Mouse (Mus musculus) neural tube, embryonic 14.5 days (tissue): ENCODE results near the gene Rims1. TPM values are rescaled to one million over a fixed set of nuclear protein-coding genes. Genes with fewer than 3 reads are reported as not detected.

Experiments used
- ATAC-seq: fragments of 200-750 bp; cut with Nextera tagmentation; 2 replicates; pipeline ENCODE4 v1.8.0; 2017; ENCODE audit warnings: low read depth, mild to moderate bottlenecking, moderate TSS enrichment, moderate library complexity
- H3K27ac ChIP-seq: fragments of 300-500 bp; sonication (generic); 2 replicates; pipeline ENCODE4 v1.5.1; 2014; ENCODE audit warnings: low read depth, mild to moderate bottlenecking, control low read depth, low read length, moderate library complexity, mixed read lengths
- H3K27me3 ChIP-seq: fragments of 300-500 bp; sonication (generic); 2 replicates; pipeline ENCODE4 v1.6.1; 2014; ENCODE audit warnings: low read length; ENCODE audit not compliant: control insufficient read depth, insufficient read depth
- H3K36me3 ChIP-seq: fragments of 300-500 bp; sonication (generic); 2 replicates; pipeline ENCODE4 v1.6.1; 2014; ENCODE audit warnings: low read length, mixed read lengths; ENCODE audit not compliant: control insufficient read depth, insufficient read depth
- H3K4me1 ChIP-seq: fragments of 300-500 bp; sonication (generic); 2 replicates; pipeline ENCODE4 v1.6.1; 2014; ENCODE audit warnings: low read length; ENCODE audit not compliant: control insufficient read depth, insufficient read depth
- H3K4me2 ChIP-seq: fragments of 300-500 bp; sonication (generic); 2 replicates; pipeline ENCODE4 v1.6.1; 2014; ENCODE audit warnings: mild to moderate bottlenecking, low read depth, low read length, control low read depth
- H3K4me3 ChIP-seq: fragments of 300-500 bp; sonication (generic); 2 replicates; pipeline ENCODE4 v1.5.1; 2014; ENCODE audit warnings: low read depth, low read length, control low read depth, mixed read lengths
- H3K9ac ChIP-seq: fragments of 300-500 bp; sonication (generic); replicated peaks from 2 replicates; pipeline ENCODE4 v1.6.1; 2014; ENCODE audit warnings: low read depth, mild to moderate bottlenecking, control low read depth, low read length, mixed read lengths
- H3K9me3 ChIP-seq: fragments of 300-500 bp; sonication (generic); 2 replicates; pipeline ENCODE4 v1.6.1; 2016; ENCODE audit warnings: low read length; ENCODE audit not compliant: control insufficient read depth
- WGBS: fragments of 180-500 bp; shearing (Covaris S2); extraction: QIAGEN DNeasy Blood & Tissue Kit; methylation state at CpG from one replicate; pipeline ENCODE4 v1.1.7; 2014; 5-methylcytosine and 5-hydroxymethylcytosine counted together
- polyA plus RNA-seq: library from polyadenylated mRNA; unstranded; fragments of >200 nt; fragmentation: Nextera tagmentation; extraction: Ambion mirVana; gene quantifications from 2 replicates; pipeline ENCODE4 v1.2.1, GENCODE M21; 2014

Rims1 gene
- polyA plus RNA-seq, 1 experiment from 2014 or later: 28.4 TPM

- Histone ChIP-seq H3K36me3 (no peaks in the 10 kb centered on the region), H3K4me2 (no peak overlapping the region), H3K27me3 (no peaks in the 10 kb centered on the region), H3K27ac (no peak overlapping the region), H3K9ac (no peak overlapping the region), H3K4me3 (no peak overlapping the region), H3K9me3 (no peaks in the 10 kb centered on the region), H3K4me1 (no peaks in the 10 kb centered on the region)
- ATAC-seq: no peak
- 79% methylated on average over 7 of the region's 7 CpGs for WGBS
Measured at GRCm38 (mm10) chr1:22311471-22311870, 494.3 kb downstream of the Rims1 start.

DNA sequence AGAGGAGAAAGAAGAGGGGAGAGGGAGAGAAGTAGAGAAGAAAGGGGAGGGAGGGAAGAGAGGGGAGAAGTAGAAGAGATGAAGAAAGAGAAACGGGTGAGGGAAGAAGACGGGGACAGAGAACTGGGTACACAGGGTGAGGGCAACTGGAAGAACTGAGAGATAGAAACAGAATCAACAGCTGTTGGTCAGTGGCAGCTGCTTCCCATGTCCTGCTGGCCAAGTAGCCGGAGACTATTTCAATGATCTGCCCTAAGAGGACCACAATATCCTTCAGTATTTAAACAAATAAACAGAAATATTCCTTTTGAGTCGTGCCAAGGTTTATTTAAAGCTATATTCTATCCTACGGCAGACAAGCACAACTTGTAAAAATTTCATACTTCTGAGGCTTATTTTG is 499.3 kb downstream of the Rims1 start:
- ATAC-seq: no peak
- Histone ChIP-seq H3K4me2 (no peak overlapping the region), H3K27me3 (no peaks in the 10 kb centered on the region), H3K9me3 (no peaks in the 10 kb centered on the region), H3K36me3 (no peaks in the 10 kb centered on the region), H3K4me1 (no peaks in the 10 kb centered on the region), H3K4me3 (no peak overlapping the region), H3K27ac (no peak overlapping the region), H3K9ac (no peak overlapping the region)
- 78% methylated on average over 5 of the region's 5 CpGs for WGBS

DNA sequence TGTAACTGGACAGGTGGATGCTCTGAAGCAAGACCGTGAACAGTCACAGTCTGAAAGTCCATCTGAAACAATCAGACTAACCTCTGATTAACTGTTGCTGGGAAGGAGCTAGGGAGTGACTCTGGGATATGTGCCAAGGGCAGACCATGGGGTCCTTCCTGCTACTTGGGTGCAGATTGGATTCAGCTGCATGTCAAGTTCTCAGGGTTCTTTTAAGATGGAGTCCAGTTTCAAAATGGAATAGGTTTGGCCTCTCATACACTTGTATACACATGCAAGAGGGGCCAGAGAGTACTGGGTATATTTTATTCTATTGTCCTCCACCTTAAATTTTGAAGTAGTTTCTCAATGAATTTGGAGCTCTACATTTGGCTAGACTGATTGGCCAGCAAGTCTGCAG is 499.9 kb downstream of the Rims1 start:
- no peak overlapping the region for H3K27ac ChIP-seq
- H3K27me3 ChIP-seq: no peaks in the 10 kb centered on the region
- WGBS: 79% methylated on average over 1 of the region's 1 CpGs
- no peaks in the 10 kb centered on the region for H3K36me3 ChIP-seq
- H3K4me3 ChIP-seq: no peak overlapping the region
- H3K9ac ChIP-seq: no peak overlapping the region
- H3K9me3 ChIP-seq: no peaks in the 10 kb centered on the region
- no peak overlapping the region for H3K4me2 ChIP-seq
- H3K4me1 ChIP-seq: no peaks in the 10 kb centered on the region
- no peak for ATAC-seq

- no peak for ATAC-seq
- no peaks in the 10 kb centered on the region for H3K9me3 ChIP-seq
- H3K27me3 ChIP-seq: no peaks in the 10 kb centered on the region
- H3K4me1 ChIP-seq: no peaks in the 10 kb centered on the region
- H3K4me3 ChIP-seq: no peak overlapping the region
- no peak overlapping the region for H3K4me2 ChIP-seq
- H3K36me3 ChIP-seq: no peaks in the 10 kb centered on the region
- H3K27ac ChIP-seq: no peak overlapping the region
- no peak overlapping the region for H3K9ac ChIP-seq
- 12% methylated on average over 3 of the region's 3 CpGs for WGBS
Measured at GRCm38 (mm10) chr1:22293953-22294352, 511.8 kb downstream of the Rims1 start.

DNA sequence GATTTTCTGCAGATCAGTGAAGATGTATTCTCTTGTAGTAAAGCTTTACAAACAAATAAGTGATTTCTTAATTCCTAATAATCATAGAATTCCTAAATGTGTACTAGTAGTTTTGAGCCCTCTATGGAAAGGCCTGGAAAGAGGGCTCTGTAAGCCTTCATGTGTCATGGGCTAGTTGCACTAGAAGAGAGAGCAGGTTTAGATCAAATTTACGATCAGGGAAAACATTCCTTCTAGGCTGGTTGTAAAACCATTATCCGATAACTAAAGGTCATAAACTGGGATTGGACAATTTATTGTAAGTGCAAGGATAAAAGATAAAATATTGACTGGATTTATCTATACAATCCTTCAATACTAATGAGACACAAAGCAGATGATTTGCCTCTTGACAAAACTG is 512.5 kb downstream of the Rims1 start:
- no peaks in the 10 kb centered on the region for H3K27me3 ChIP-seq
- no peak overlapping the region for H3K27ac ChIP-seq
- WGBS: 49% methylated on average over 2 of the region's 2 CpGs
- H3K9ac ChIP-seq: no peak overlapping the region
- H3K4me3 ChIP-seq: no peak overlapping the region
- no peaks in the 10 kb centered on the region for H3K9me3 ChIP-seq
- no peak overlapping the region for H3K4me2 ChIP-seq
- ATAC-seq: no peak
- H3K4me1 ChIP-seq: no peaks in the 10 kb centered on the region
- H3K36me3 ChIP-seq: no peaks in the 10 kb centered on the region

GRCm38 (mm10) chr1:22286807-22287206 is 519.0 kb downstream of the Rims1 start:
- H3K9ac ChIP-seq: no peak overlapping the region
- no peak for ATAC-seq
- WGBS: 59% methylated on average over 2 of the region's 2 CpGs
- H3K4me2 ChIP-seq: no peak overlapping the region
- H3K36me3 ChIP-seq: no peaks in the 10 kb centered on the region
- no peak overlapping the region for H3K27ac ChIP-seq
- no peaks in the 10 kb centered on the region for H3K27me3 ChIP-seq
- H3K9me3 ChIP-seq: no peaks in the 10 kb centered on the region
- H3K4me1 ChIP-seq: no peaks in the 10 kb centered on the region
- H3K4me3 ChIP-seq: no peak overlapping the region

- Histone ChIP-seq H3K4me3 (no peak overlapping the region), H3K9me3 (no peaks in the 10 kb centered on the region), H3K4me1 (no peaks in the 10 kb centered on the region), H3K4me2 (no peak overlapping the region), H3K9ac (no peak overlapping the region), H3K27me3 (no peaks in the 10 kb centered on the region), H3K27ac (no peak overlapping the region), H3K36me3 (no peaks in the 10 kb centered on the region)
- WGBS: 88% methylated on average over 1 of the region's 1 CpGs
- ATAC-seq: no peak
Measured at GRCm38 (mm10) chr1:22279954-22280353, 525.8 kb downstream of the Rims1 start.

DNA sequence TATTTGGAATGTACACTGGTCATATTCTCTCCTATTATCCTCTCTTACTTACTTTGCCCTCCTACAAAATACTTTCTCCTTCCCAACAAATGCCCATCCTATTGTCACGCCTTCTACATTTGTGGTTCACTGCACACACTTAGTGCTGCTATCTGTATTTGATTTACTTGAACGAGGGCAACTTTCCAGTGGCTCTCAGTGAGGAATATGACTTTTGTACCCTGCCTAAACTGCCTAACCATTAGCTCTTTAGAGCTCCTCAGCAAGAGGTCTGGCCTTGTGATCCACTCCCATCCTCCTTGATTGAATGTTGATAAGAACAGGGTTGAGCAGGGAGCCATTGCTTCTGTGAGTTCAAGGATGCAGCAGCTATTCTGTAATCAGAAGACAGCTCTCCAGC is 531.7 kb downstream of the Rims1 start:
- no peaks in the 10 kb centered on the region for H3K36me3 ChIP-seq
- H3K4me3 ChIP-seq: no peak overlapping the region
- H3K27me3 ChIP-seq: no peaks in the 10 kb centered on the region
- no peaks in the 10 kb centered on the region for H3K9me3 ChIP-seq
- H3K4me2 ChIP-seq: no peak overlapping the region
- no peak overlapping the region for H3K27ac ChIP-seq
- no peak overlapping the region for H3K9ac ChIP-seq
- ATAC-seq: no peak
- 83% methylated on average over 2 of the region's 2 CpGs for WGBS
- H3K4me1 ChIP-seq: no peaks in the 10 kb centered on the region

DNA sequence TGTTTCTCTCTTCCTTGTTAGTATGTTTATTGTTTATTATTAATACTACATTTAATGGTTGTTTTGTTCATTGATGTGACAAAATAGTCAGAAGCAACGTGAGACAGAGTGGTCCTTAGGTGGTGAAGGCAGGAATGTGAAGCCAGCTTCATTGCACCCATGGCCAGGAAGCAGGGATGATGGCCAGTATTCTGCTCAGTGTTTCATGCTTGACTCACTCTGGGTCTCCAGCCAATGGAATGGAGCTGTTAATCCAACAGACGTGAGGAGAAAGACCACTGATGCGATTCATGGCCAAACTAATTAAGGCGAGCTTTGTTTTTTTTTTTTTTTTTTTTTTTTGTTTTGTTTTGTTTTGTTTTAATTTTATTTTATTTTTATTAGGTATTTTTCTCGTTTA is 535.7 kb downstream of the Rims1 start:
- Histone ChIP-seq H3K4me1 (no peaks in the 10 kb centered on the region), H3K27ac (no peak overlapping the region), H3K4me3 (no peak overlapping the region), H3K9ac (no peak overlapping the region), H3K9me3 (no peaks in the 10 kb centered on the region), H3K36me3 (no peaks in the 10 kb centered on the region), H3K27me3 (no peaks in the 10 kb centered on the region), H3K4me2 (no peak overlapping the region)
- ATAC-seq: no peak
- 81% methylated on average over 5 of the region's 5 CpGs for WGBS
